Mouse (Mus musculus): ENCODE data around the gene Taco1. TPM values are rescaled to one million over a fixed set of nuclear protein-coding genes. Genes with fewer than 3 reads are reported as not detected.

Gene Taco1
- total RNA-seq, 2 experiments from 2014 or later, result 0.17 to 1.2 TPM

Other genes starting within 250 kb of the Taco1 start
- 0.77 TPM in 1 of 2 replicates, not detected in the other for gene Cyb561, start 112.7 kb upstream of the Taco1 start, total RNA-seq (2015; ENCODE audit: low replicate concordance)
- gene Cyb561, start 112.7 kb upstream of the Taco1 start, total RNA-seq (2017; ENCODE audit: low replicate concordance), result 0.28 and 0.77 TPM in 2 replicates
- 0.96 and 7.3 TPM in 2 replicates for gene Ace, start 98.1 kb upstream of the Taco1 start, total RNA-seq (2015; ENCODE audit: low replicate concordance)
- gene Ace, start 98.1 kb upstream of the Taco1 start, total RNA-seq (2017; ENCODE audit: low replicate concordance), result 2.3 and 5.3 TPM in 2 replicates
- not detected in 2 replicates for gene Ace3, start 71.4 kb upstream of the Taco1 start, total RNA-seq (2015; ENCODE audit: low replicate concordance)
- gene Ace3, start 71.4 kb upstream of the Taco1 start, total RNA-seq (2017; ENCODE audit: low replicate concordance), result not detected in 2 replicates
- gene Kcnh6, start 57.9 kb upstream of the Taco1 start, total RNA-seq (2015; ENCODE audit: low replicate concordance), result not detected in 2 replicates
- 0.68 TPM in 1 of 2 replicates, not detected in the other for gene Kcnh6, start 57.9 kb upstream of the Taco1 start, total RNA-seq (2017; ENCODE audit: low replicate concordance)
- gene Dcaf7, start 29.2 kb upstream of the Taco1 start, total RNA-seq (2015; ENCODE audit: low replicate concordance), result 20.5 and 25.9 TPM in 2 replicates
- gene Dcaf7, start 29.2 kb upstream of the Taco1 start, total RNA-seq (2017; ENCODE audit: low replicate concordance), result 20.2 and 27.3 TPM in 2 replicates
- gene Map3k3, start 18.6 kb downstream of the Taco1 start, total RNA-seq (2015; ENCODE audit: low replicate concordance), result 2.9 and 6.3 TPM in 2 replicates
- 5.2 and 11.7 TPM in 2 replicates for gene Map3k3, start 18.6 kb downstream of the Taco1 start, total RNA-seq (2017; ENCODE audit: low replicate concordance)
- gene Gm10840, start 94.8 kb downstream of the Taco1 start, total RNA-seq (2015; ENCODE audit: low replicate concordance), result not detected in 2 replicates
- gene Gm10840, start 94.8 kb downstream of the Taco1 start, total RNA-seq (2017; ENCODE audit: low replicate concordance), result not detected in 2 replicates
- 43.2 and 53.5 TPM in 2 replicates for gene Limd2, start 94.8 kb downstream of the Taco1 start, total RNA-seq (2015; ENCODE audit: low replicate concordance)
- gene Limd2, start 94.8 kb downstream of the Taco1 start, total RNA-seq (2017; ENCODE audit: low replicate concordance), result 7.4 and 14.3 TPM in 2 replicates
- 3.8 and 11.5 TPM in 2 replicates for gene Strada, start 136.1 kb downstream of the Taco1 start, total RNA-seq (2015; ENCODE audit: low replicate concordance)
- 4.9 and 5.7 TPM in 2 replicates for gene Strada, start 136.1 kb downstream of the Taco1 start, total RNA-seq (2017; ENCODE audit: low replicate concordance)
- 11.5 and 15.2 TPM in 2 replicates for gene Ccdc47, start 150.3 kb downstream of the Taco1 start, total RNA-seq (2015; ENCODE audit: low replicate concordance)
- gene Ccdc47, start 150.3 kb downstream of the Taco1 start, total RNA-seq (2017; ENCODE audit: low replicate concordance), result 38.8 and 57.4 TPM in 2 replicates
- gene Ddx42, start 150.9 kb downstream of the Taco1 start, total RNA-seq (2015; ENCODE audit: low replicate concordance), result 13.4 and 14.6 TPM in 2 replicates
- 18.8 and 35.8 TPM in 2 replicates for gene Ddx42, start 150.9 kb downstream of the Taco1 start, total RNA-seq (2017; ENCODE audit: low replicate concordance)
- gene Ftsj3, start 190.0 kb downstream of the Taco1 start, total RNA-seq (2015; ENCODE audit: low replicate concordance), result 6.0 and 7.5 TPM in 2 replicates
- gene Ftsj3, start 190.0 kb downstream of the Taco1 start, total RNA-seq (2017; ENCODE audit: low replicate concordance), result 24.0 and 29.1 TPM in 2 replicates
- 11.7 and 23.8 TPM in 2 replicates for gene Psmc5, start 190.1 kb downstream of the Taco1 start, total RNA-seq (2015; ENCODE audit: low replicate concordance)
- 30.6 and 49.8 TPM in 2 replicates for gene Psmc5, start 190.1 kb downstream of the Taco1 start, total RNA-seq (2017; ENCODE audit: low replicate concordance)
- gene Smarcd2, start 206.9 kb downstream of the Taco1 start, total RNA-seq (2015; ENCODE audit: low replicate concordance), result 15.9 and 17.1 TPM in 2 replicates
- 41.4 and 51.1 TPM in 2 replicates for gene Smarcd2, start 206.9 kb downstream of the Taco1 start, total RNA-seq (2017; ENCODE audit: low replicate concordance)
- gene Tcam1, start 210.6 kb downstream of the Taco1 start, total RNA-seq (2015; ENCODE audit: low replicate concordance), result 0.42 TPM in 1 of 2 replicates, not detected in the other
- gene Tcam1, start 210.6 kb downstream of the Taco1 start, total RNA-seq (2017; ENCODE audit: low replicate concordance), result 0.56 TPM in 1 of 2 replicates, not detected in the other
- gene Gh, start 235.8 kb downstream of the Taco1 start, total RNA-seq (2015; ENCODE audit: low replicate concordance), result not detected in 2 replicates
- gene Gh, start 235.8 kb downstream of the Taco1 start, total RNA-seq (2017; ENCODE audit: low replicate concordance), result not detected in 2 replicates
- gene Cd79b, start 248.7 kb downstream of the Taco1 start, total RNA-seq (2015; ENCODE audit: low replicate concordance), result 10.7 and 16.1 TPM in 2 replicates
- 3.2 and 7.2 TPM in 2 replicates for gene Cd79b, start 248.7 kb downstream of the Taco1 start, total RNA-seq (2017; ENCODE audit: low replicate concordance)

All from erythroblast, adult 5-6 weeks (primary cell).